Mouse (Mus musculus): ENCODE measurements at regions not wholly inside any gene's neighbourhood (a gene's known extent, or its start where the extent isn't known, plus 50 kb on each side); places are given as distances from the start of the nearest gene placed in this dataset.

- TF ChIP-seq CHD2 (IDR thresholded peaks at IDR 0.05; ENCODE audit: low read depth, low read length), result no peak
- TF ChIP-seq MAFK (IDR thresholded peaks at IDR 0.05; ENCODE audit: insufficient read depth, low read depth, low read length), result no peak
- TF ChIP-seq ZNF384 (IDR thresholded peaks at IDR 0.05; ENCODE audit: low read depth, low read length), result no peak
- TF ChIP-seq ZC3H11A (IDR thresholded peaks at IDR 0.05; ENCODE audit: borderline replicate concordance, low read depth, low read length), result no peak
Observed at GRCm38 (mm10) chr9:61087035-61087434, 285.1 kb upstream of the Tle3 start.

All from ES-E14 (cell line).